Mouse (Mus musculus): ENCODE results near the gene Ppip5k2. TPM values are rescaled to one million over a fixed set of nuclear protein-coding genes. Genes with fewer than 3 reads are reported as not detected.
"Not testable (repeated sequence)": the region's sequence is repeated elsewhere in the genome, so short reads cannot be mapped to it uniquely, and the experiment has no call there.

Ppip5k2 gene
- polyA plus RNA-seq, 1 experiment from 2014 or later: 32.8 TPM

- in situ Hi-C loops (cut with MboI; ENCODE audit: low pct_unique_long_range_greater_than_20kb): no loop called here
Measured at GRCm38 (mm10) chr1:97784928-97785327, 14.7 kb upstream of the Ppip5k2 start.

DNA sequence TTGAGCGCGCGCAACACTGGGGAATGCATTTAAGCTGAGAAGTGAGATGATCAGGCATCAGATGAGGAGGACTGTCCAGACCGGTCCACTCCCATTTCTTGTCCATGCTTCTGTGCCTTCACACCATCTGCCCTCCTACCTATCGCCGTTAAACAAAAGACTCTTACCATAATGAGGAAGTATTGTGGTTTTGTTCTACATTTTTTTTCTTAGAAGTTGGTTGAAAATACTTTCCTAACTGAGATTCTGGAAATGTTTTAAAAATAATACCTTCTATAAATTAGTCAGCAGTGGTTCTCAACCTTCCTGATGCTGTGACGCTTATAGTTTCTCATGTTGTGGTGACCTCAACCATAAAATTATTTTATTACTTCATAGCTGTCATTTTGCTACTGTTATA lies 11.5 kb upstream of the Ppip5k2 start:
- CTCF ChIA-PET: interaction anchor here (0.9 to 1.0 kb wide), 2 partner anchors 10 kb away, joined by 4 to 5 read pairs; no protein-coding TSS in a partner anchor
- TF ChIP-seq CTCF (IDR thresholded peaks at IDR 0.05): no peak

More at GRCm38 (mm10) chr1:97784928-97785327, 14.7 kb upstream of the Ppip5k2 start:
- POLR2A ChIA-PET: no interaction called here
- CTCF ChIA-PET: interaction anchor here (2.4 kb wide), 1 partner anchor 14 kb away, joined by 8 read pairs; the partner anchor contains the start of genes Gin1 and Ppip5k2
- ATAC-seq (no peak), DNase-seq (ENCODE audit: low read depth, low spot score) (no peak)
- H3K27me3 ChIP-seq: no peaks in the 10 kb centered on the region
- no peak for TF ChIP-seq CTCF (IDR thresholded peaks at IDR 0.05)

DNA sequence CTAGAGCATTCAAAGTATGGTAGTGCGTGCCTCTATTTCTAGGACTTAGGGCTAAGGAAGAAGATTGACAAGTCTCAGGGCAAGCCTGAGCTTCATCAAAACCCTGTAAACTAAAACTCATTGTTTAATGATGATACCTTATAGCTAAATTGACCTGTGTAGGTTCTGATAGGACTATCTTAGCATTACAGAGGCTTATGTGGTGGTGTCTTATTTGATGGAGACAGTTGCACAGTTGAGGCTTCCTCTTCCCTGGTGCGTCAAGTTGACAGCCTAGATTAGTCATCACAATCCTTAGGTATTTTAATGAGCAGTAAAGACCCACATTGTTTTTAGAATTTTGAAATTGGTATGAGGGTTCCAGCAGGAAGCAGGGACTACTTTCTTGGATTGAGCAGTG lies 3.8 kb upstream of the Ppip5k2 start:
- ChIA-PET POLR2A (no interaction called here), CTCF (no interaction called here)
- in situ Hi-C loops (cut with MboI; ENCODE audit: low pct_unique_long_range_greater_than_20kb): no loop called here
- DNase-seq (ENCODE audit: low read depth, low spot score) (no peak), ATAC-seq (no peak)
- TF ChIP-seq CTCF (IDR thresholded peaks at IDR 0.05): no peak
- no peaks in the 10 kb centered on the region for H3K27me3 ChIP-seq

More for the DNA sequence above, 11.5 kb upstream of the Ppip5k2 start:
- H3K27me3 ChIP-seq: no peaks in the 10 kb centered on the region
- ATAC-seq (no peak), DNase-seq (ENCODE audit: low read depth, low spot score) (no peak)
- POLR2A ChIA-PET: no interaction called here
- in situ Hi-C loops (cut with MboI; ENCODE audit: low pct_unique_long_range_greater_than_20kb): no loop called here

DNA sequence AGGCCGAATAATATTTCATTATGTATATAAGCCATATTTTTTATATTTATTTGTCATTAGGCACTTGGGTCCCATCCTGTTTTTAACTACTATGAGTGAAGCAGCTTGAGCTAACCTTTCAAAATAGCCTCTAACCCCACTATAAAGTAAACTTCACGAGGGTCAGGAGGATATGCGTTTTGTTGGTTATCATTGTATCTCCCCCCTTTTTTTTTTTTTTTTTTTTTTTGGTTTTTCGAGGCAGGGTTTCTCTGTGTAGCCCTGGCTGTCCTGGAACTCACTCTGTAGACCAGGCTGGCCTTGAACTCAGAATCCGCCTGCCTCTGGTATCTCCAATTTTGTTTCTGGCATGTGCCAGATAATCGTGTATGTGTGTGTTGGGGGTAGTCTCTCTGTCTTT lies 3.2 kb upstream of the Ppip5k2 start:
- H3K27me3 ChIP-seq: no peaks in the 10 kb centered on the region
- no peak for ATAC-seq
- no peak for TF ChIP-seq CTCF (IDR thresholded peaks at IDR 0.05)
- CTCF ChIA-PET: no interaction called here
- no peak for DNase-seq (ENCODE audit: low read depth, low spot score)
- in situ Hi-C loops (cut with MboI; ENCODE audit: low pct_unique_long_range_greater_than_20kb): no loop called here
- POLR2A ChIA-PET: interaction anchor here (0.7 kb wide), 1 partner anchor 10 kb away, joined by 6 read pairs; no protein-coding TSS in a partner anchor

- ChIA-PET CTCF (interaction anchor here (0.8 to 1.8 kb wide), 5 partner anchors 11 to 31 kb away, joined by 3 to 8 read pairs (median 5); no protein-coding TSS in a partner anchor), POLR2A (no interaction called here)
- no peak for TF ChIP-seq CTCF (IDR thresholded peaks at IDR 0.05)
- H3K27me3 ChIP-seq: no peaks in the 10 kb centered on the region
- DNase-seq (ENCODE audit: low read depth, low spot score) (no peak), ATAC-seq (no peak)
- in situ Hi-C loops (cut with MboI; ENCODE audit: low pct_unique_long_range_greater_than_20kb): no loop called here
Measured at GRCm38 (mm10) chr1:97771727-97772126, 1.5 kb upstream of the Ppip5k2 start.

DNA sequence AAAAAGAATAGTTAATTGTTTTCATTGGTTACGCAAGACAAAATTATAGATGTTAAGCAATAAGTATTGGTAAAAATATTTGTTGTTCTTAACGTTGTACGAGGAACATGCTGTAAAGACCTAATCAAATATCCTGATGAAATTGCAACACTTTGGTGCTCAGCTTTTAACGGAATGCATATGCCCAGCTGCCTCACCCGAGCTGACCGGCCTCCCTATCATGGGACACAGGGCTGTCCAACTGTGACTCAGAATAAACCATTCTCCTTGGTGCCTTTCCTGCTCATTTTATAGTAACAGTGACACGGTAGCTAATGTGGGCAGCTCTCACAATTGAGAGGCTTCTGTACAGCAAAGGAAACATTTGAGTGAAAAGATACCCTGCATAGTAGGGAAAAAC lies 907 bp upstream of the Ppip5k2 start:
- DNase-seq (ENCODE audit: low read depth, low spot score): no peak
- TF ChIP-seq CTCF (IDR thresholded peaks at IDR 0.05): no peak
- ChIA-PET POLR2A (no interaction called here), CTCF (interaction anchor here (1.1 to 1.8 kb wide), 6 partner anchors 11 to 44 kb away, joined by 3 to 8 read pairs (median 4); no protein-coding TSS in a partner anchor)
- in situ Hi-C loops (cut with MboI; ENCODE audit: low pct_unique_long_range_greater_than_20kb): no loop called here
- H3K27me3 ChIP-seq: no peaks in the 10 kb centered on the region
- ATAC-seq: no peak

- H3K27me3 ChIP-seq: no peaks in the 10 kb centered on the region
- TF ChIP-seq CTCF (IDR thresholded peaks at IDR 0.05): no peak
- in situ Hi-C loops (cut with MboI; ENCODE audit: low pct_unique_long_range_greater_than_20kb): loop anchor here (5.0 kb wide), 1 partner anchor 112 kb away; no protein-coding TSS in a partner anchor
- DNase-seq (ENCODE audit: low read depth, low spot score) (no peak), ATAC-seq (peak; percentile 23)
- CTCF ChIA-PET: interaction anchor here (3.7 kb wide), 1 partner anchor 15 kb away, joined by 15 read pairs; no protein-coding TSS in a partner anchor
- POLR2A ChIA-PET: interaction anchor here (0.5 kb wide), 1 partner anchor 53 kb away, joined by 3 read pairs; no protein-coding TSS in a partner anchor
Measured at GRCm38 (mm10) chr1:97769294-97769903, 812 bp downstream of the Ppip5k2 start.

- ChIA-PET CTCF (interaction anchor here (3.7 kb wide), 1 partner anchor 14 kb away, joined by 15 read pairs; no protein-coding TSS in a partner anchor), POLR2A (no interaction called here)
- no peak for ATAC-seq
- in situ Hi-C loops (cut with MboI; ENCODE audit: low pct_unique_long_range_greater_than_20kb): loop anchor here (5.0 kb wide), 1 partner anchor 112 kb away; no protein-coding TSS in a partner anchor
- no peaks in the 10 kb centered on the region for H3K27me3 ChIP-seq
- no peak for TF ChIP-seq CTCF (IDR thresholded peaks at IDR 0.05)
- no peak for DNase-seq (ENCODE audit: low read depth, low spot score)
Measured at GRCm38 (mm10) chr1:97768906-97769293, 1.3 kb downstream of the Ppip5k2 start.

DNA sequence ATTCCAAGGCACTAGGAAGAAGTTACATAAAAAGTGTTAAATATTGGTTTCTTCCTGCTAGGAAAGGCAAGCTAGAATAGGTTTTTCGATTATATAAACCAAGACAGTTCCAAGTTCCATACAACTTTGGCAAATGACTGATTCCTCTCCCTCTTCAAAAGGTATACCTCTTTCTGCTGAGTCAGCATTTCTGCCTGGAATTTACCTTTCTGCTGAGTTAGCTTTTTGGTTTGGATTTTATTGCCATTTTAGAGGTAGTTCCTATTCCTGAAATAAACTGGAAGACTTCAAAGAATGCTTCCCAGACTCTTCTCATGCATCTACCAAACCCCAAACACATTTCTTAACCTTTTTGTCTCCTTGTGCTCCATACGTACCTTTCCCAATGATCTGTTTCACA lies 2.1 kb downstream of the Ppip5k2 start:
- H3K27me3 ChIP-seq: no peaks in the 10 kb centered on the region
- in situ Hi-C loops (cut with MboI; ENCODE audit: low pct_unique_long_range_greater_than_20kb): loop anchor here (5.0 kb wide), 1 partner anchor 111 kb away; no protein-coding TSS in a partner anchor
- DNase-seq (ENCODE audit: low read depth, low spot score) (no peak), ATAC-seq (no peak)
- POLR2A ChIA-PET: no interaction called here
- no peak for TF ChIP-seq CTCF (IDR thresholded peaks at IDR 0.05)
- CTCF ChIA-PET: interaction anchor here (0.7 to 3.7 kb wide), 6 partner anchors 11 to 110 kb away, joined by 3 to 15 read pairs (median 3); no protein-coding TSS in a partner anchor

- ATAC-seq; DNase-seq (ENCODE audit: low read depth, low spot score); H3K27me3 ChIP-seq; CTCF ChIA-PET; POLR2A ChIA-PET: not testable (repeated sequence)
- in situ Hi-C loops (cut with MboI; ENCODE audit: low pct_unique_long_range_greater_than_20kb): loop anchor here (5.0 kb wide), 1 partner anchor 108 kb away; no protein-coding TSS in a partner anchor
Measured at GRCm38 (mm10) chr1:97765712-97766111, 4.5 kb downstream of the Ppip5k2 start.

- no peak for TF ChIP-seq CTCF (IDR thresholded peaks at IDR 0.05)
Measured at GRCm38 (mm10) chr1:97761477-97761876, 8.7 kb downstream of the Ppip5k2 start.

More at GRCm38 (mm10) chr1:97761477-97761876, 8.7 kb downstream of the Ppip5k2 start:
- in situ Hi-C loops (cut with MboI; ENCODE audit: low pct_unique_long_range_greater_than_20kb): no loop called here
- DNase-seq (ENCODE audit: low read depth, low spot score) (no peak), ATAC-seq (no peak)
- ChIA-PET POLR2A (no interaction called here), CTCF (no interaction called here)
- H3K27me3 ChIP-seq: no peaks in the 10 kb centered on the region
